Mouse (Mus musculus): ENCODE measurements around the gene Elovl2.

The Elovl2 gene

GRCm38 (mm10) chr13:41146271-41146670, 73.9 kb downstream of the Elovl2 start:
- DNase-seq (ENCODE audit: low spot score in 2 of 2) = peak; percentile 32 to 66

DNA sequence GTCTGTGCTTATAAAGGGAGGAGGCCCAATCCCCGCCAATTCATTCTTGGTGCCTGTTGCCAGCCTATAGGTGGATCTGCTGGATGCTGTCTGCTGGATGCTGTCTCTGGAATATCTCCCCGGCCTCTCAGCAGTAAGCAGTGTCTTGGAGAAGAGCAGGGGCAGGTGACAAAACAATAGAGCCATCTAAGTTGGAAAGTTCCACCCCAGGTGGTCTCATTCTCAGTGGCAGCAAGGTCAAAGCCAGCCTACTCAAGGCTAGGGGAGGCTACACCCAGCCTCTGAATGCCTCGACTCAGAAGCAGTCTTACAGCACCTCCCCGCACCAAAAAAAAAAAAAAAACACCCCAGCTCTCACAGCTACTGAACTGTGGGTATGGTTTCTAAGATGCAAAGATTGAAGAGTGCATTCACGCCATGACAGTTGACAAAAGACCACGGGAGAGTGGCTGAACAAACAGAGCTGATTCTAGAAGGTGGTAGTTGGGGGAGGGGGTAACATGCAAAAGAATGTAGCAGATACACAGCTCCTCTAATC, 74.7 kb downstream of the Elovl2 start:
- no peak for DNase-seq (ENCODE audit: low spot score in 2 of 2)

GRCm38 (mm10) chr13:41134901-41135300, 85.3 kb downstream of the Elovl2 start:
- peak; percentile 27 to 75 for DNase-seq (ENCODE audit: low spot score in 2 of 2)
